In genomic region chr2:34777237-34777868, GRCm38 (mm10) we compare ENCODE assay signal across 13 mouse cellular contexts. TPM values are rescaled to one million over a fixed set of nuclear protein-coding genes. Genes with fewer than 3 reads are reported as not detected.
DNase-seq lines count a peak whose midpoint lies in the region; ATAC-seq lines count a peak whose summit lies in the region.
"Had no signal": no experiment of that assay in that cellular context is flagged by ENCODE, and none has a peak within 500 bp of the region (broad histone marks: within the 10 kb centered on the region; RNA-seq: fewer than 3 reads in every experiment).

No protein-coding gene starts in this region.

- H3K4me2 ChIP-seq in hindbrain, embryonic 14.5 days (replicated peaks) = peak overlapping the region; percentile 79
- no peak overlapping the region for H3K4me2 ChIP-seq in hindbrain, embryonic 11.5 days (replicated peaks; ENCODE audit: low read depth, low read length)
- peak overlapping the region; percentile 71 for H3K4me2 ChIP-seq in hindbrain, embryonic 15.5 days
- H3K4me2 ChIP-seq in midbrain, embryonic 15.5 days = peak overlapping the region; percentile 20

- H3K36me3 ChIP-seq in hindbrain, embryonic 14.5 days (replicated peaks; ENCODE audit: control insufficient read depth, insufficient read depth) = peaks cover 90% of the 10 kb centered on the region
- H3K36me3 ChIP-seq in hindbrain, embryonic 11.5 days (ENCODE audit: control insufficient read depth, insufficient read depth, low read length) = peaks cover 27% of the 10 kb centered on the region
- H3K36me3 ChIP-seq in hindbrain, embryonic 15.5 days = peaks cover 71% of the 10 kb centered on the region
- peaks cover 45% of the 10 kb centered on the region for H3K36me3 ChIP-seq in midbrain, embryonic 15.5 days (replicated peaks)

- H3K4me1 ChIP-seq in hindbrain, embryonic 14.5 days (replicated peaks; ENCODE audit: control insufficient read depth, insufficient read depth, low read length) = peaks cover 50% of the 10 kb centered on the region
- H3K4me1 ChIP-seq in hindbrain, embryonic 11.5 days (replicated peaks; ENCODE audit: control insufficient read depth, insufficient read depth, low read length) = peaks cover 23% of the 10 kb centered on the region
- H3K4me1 ChIP-seq in hindbrain, embryonic 15.5 days (replicated peaks) = peaks cover 59% of the 10 kb centered on the region
- H3K4me1 ChIP-seq in midbrain, embryonic 15.5 days = peaks cover 57% of the 10 kb centered on the region

- no peaks in the 10 kb centered on the region for H3K27me3 ChIP-seq in hindbrain, embryonic 14.5 days (ENCODE audit: control insufficient read depth, insufficient read depth, low read length)
- no peaks in the 10 kb centered on the region for H3K27me3 ChIP-seq in hindbrain, embryonic 11.5 days (ENCODE audit: control insufficient read depth, insufficient read depth, low read length)
- no peaks in the 10 kb centered on the region for H3K27me3 ChIP-seq in hindbrain, embryonic 15.5 days
- no peaks in the 10 kb centered on the region for H3K27me3 ChIP-seq in midbrain, embryonic 15.5 days (replicated peaks)

- no peak for DNase-seq in hindbrain, embryonic 14.5 days (ENCODE audit: low spot score)
- DNase-seq in hindbrain, embryonic 11.5 days (ENCODE audit: low spot score) = no peak
- peak; percentile 53 for DNase-seq in MN1 (ENCODE audit: low spot score)
- no peak for DNase-seq in embryo, embryonic 10.5 days (ENCODE audit: low spot score)
- no peak for DNase-seq in ovary, postnatal 10 days (ENCODE audit: low spot score)
- DNase-seq: adrenal gland, adult 2 months; cerebellum, adult 11-12 months; gastrocnemius, postnatal 25 days; lung, postnatal 36 days had no signal

- 65% methylated on average over 1 of the region's 1 CpGs for WGBS in hindbrain, embryonic 14.5 days
- 67% methylated on average over 1 of the region's 1 CpGs for WGBS in hindbrain, embryonic 11.5 days
- 69% methylated on average over 1 of the region's 1 CpGs for WGBS in hindbrain, embryonic 15.5 days
- 76% methylated on average over 1 of the region's 1 CpGs for WGBS in midbrain, embryonic 15.5 days

- H3K27ac ChIP-seq in hindbrain, embryonic 14.5 days = no peak overlapping the region
- no peak overlapping the region for H3K27ac ChIP-seq in hindbrain, embryonic 11.5 days (ENCODE audit: low read depth, low read length)
- no peak overlapping the region for H3K27ac ChIP-seq in hindbrain, embryonic 15.5 days (replicated peaks)
- no peak overlapping the region for H3K27ac ChIP-seq in midbrain, embryonic 15.5 days

- H3K9ac ChIP-seq in hindbrain, embryonic 14.5 days = no peak overlapping the region
- H3K9ac ChIP-seq in hindbrain, embryonic 11.5 days (ENCODE audit: low read depth, low read length) = no peak overlapping the region
- H3K9ac ChIP-seq in hindbrain, embryonic 15.5 days = no peak overlapping the region
- H3K9ac ChIP-seq in midbrain, embryonic 15.5 days = no peak overlapping the region

- ATAC-seq in hindbrain, embryonic 14.5 days (ENCODE audit: low FRiP score) = no peak
- ATAC-seq in hindbrain, embryonic 11.5 days (ENCODE audit: low FRiP score) = no peak
- ATAC-seq in hindbrain, embryonic 15.5 days (ENCODE audit: low FRiP score, low read depth) = no peak
- ATAC-seq in midbrain, embryonic 15.5 days (replicated peaks) = no peak
- ATAC-seq: inflammation-experienced regulatory T-cells, adult 6 months had no signal

- no peaks in the 10 kb centered on the region for H3K9me3 ChIP-seq in hindbrain, embryonic 14.5 days (ENCODE audit: control insufficient read depth, low read length)
- no peaks in the 10 kb centered on the region for H3K9me3 ChIP-seq in hindbrain, embryonic 11.5 days (ENCODE audit: control insufficient read depth, low read length)
- H3K9me3 ChIP-seq in hindbrain, embryonic 15.5 days = no peaks in the 10 kb centered on the region
- H3K9me3 ChIP-seq in midbrain, embryonic 15.5 days = no peaks in the 10 kb centered on the region

- 0 out of 2 replicates have a peak overlapping the region, but pooled peaks have one; percentile 7 for H3K4me3 ChIP-seq in hindbrain, embryonic 14.5 days (replicated peaks; ENCODE audit: low read length)
- H3K4me3 ChIP-seq in hindbrain, embryonic 11.5 days (ENCODE audit: low read depth, low read length) = no peak overlapping the region
- no peak overlapping the region for H3K4me3 ChIP-seq in hindbrain, embryonic 15.5 days
- no peak overlapping the region for H3K4me3 ChIP-seq in midbrain, embryonic 15.5 days

RNA-seq across cellular contexts. Expression of gene Hspa5, which starts 5.6 kb away (rescaled TPM):
- 423 and 537 TPM in 2 replicates for polyA plus RNA-seq in hindbrain, embryonic 14.5 days (2014; fragmentation: Nextera tagmentation; extraction: Ambion mirVana)
- polyA plus RNA-seq in hindbrain, embryonic 11.5 days (2014; fragmentation: Nextera tagmentation; extraction: Ambion mirVana) = 838 and 881 TPM in 2 replicates
- 436 and 443 TPM in 2 replicates for polyA plus RNA-seq in hindbrain, embryonic 15.5 days (2015; fragmentation: Nextera tagmentation; extraction: Ambion mirVana)
- 418 and 429 TPM in 2 replicates for polyA plus RNA-seq in midbrain, embryonic 15.5 days (2015; fragmentation: Nextera tagmentation; extraction: Ambion mirVana)

RNA-seq across cellular contexts. Expression of gene Gapvd1, which starts 22.3 kb away (rescaled TPM):
- 111 and 123 TPM in 2 replicates for polyA plus RNA-seq in hindbrain, embryonic 14.5 days (2014; fragmentation: Nextera tagmentation; extraction: Ambion mirVana)
- polyA plus RNA-seq in hindbrain, embryonic 11.5 days (2014; fragmentation: Nextera tagmentation; extraction: Ambion mirVana) = 94.0 and 108 TPM in 2 replicates
- 106 and 108 TPM in 2 replicates for polyA plus RNA-seq in hindbrain, embryonic 15.5 days (2015; fragmentation: Nextera tagmentation; extraction: Ambion mirVana)
- 112 and 123 TPM in 2 replicates for polyA plus RNA-seq in midbrain, embryonic 15.5 days (2015; fragmentation: Nextera tagmentation; extraction: Ambion mirVana)

RNA-seq across cellular contexts. Expression of gene Rabepk, which starts 22.4 kb away (rescaled TPM):
- 24.8 and 26.1 TPM in 2 replicates for polyA plus RNA-seq in hindbrain, embryonic 14.5 days (2014; fragmentation: Nextera tagmentation; extraction: Ambion mirVana)
- 33.2 and 36.0 TPM in 2 replicates for polyA plus RNA-seq in hindbrain, embryonic 11.5 days (2014; fragmentation: Nextera tagmentation; extraction: Ambion mirVana)
- 24.8 and 27.3 TPM in 2 replicates for polyA plus RNA-seq in hindbrain, embryonic 15.5 days (2015; fragmentation: Nextera tagmentation; extraction: Ambion mirVana)
- 23.2 and 24.5 TPM in 2 replicates for polyA plus RNA-seq in midbrain, embryonic 15.5 days (2015; fragmentation: Nextera tagmentation; extraction: Ambion mirVana)

RNA-seq across cellular contexts. Expression of gene Fbxw2, which starts 48.8 kb away (rescaled TPM):
- 73.8 and 83.7 TPM in 2 replicates for polyA plus RNA-seq in hindbrain, embryonic 14.5 days (2014; fragmentation: Nextera tagmentation; extraction: Ambion mirVana)
- polyA plus RNA-seq in hindbrain, embryonic 11.5 days (2014; fragmentation: Nextera tagmentation; extraction: Ambion mirVana) = 63.5 and 65.6 TPM in 2 replicates
- polyA plus RNA-seq in hindbrain, embryonic 15.5 days (2015; fragmentation: Nextera tagmentation; extraction: Ambion mirVana) = 96.8 and 97.6 TPM in 2 replicates
- polyA plus RNA-seq in midbrain, embryonic 15.5 days (2015; fragmentation: Nextera tagmentation; extraction: Ambion mirVana) = 102 and 107 TPM in 2 replicates

RNA-seq across cellular contexts. Expression of gene Gm34653, which starts 55.5 kb away (rescaled TPM):
- not detected in 2 replicates for polyA plus RNA-seq in hindbrain, embryonic 14.5 days (2014; fragmentation: Nextera tagmentation; extraction: Ambion mirVana)
- polyA plus RNA-seq in hindbrain, embryonic 11.5 days (2014; fragmentation: Nextera tagmentation; extraction: Ambion mirVana) = 0.11 TPM in 1 of 2 replicates, not detected in the other
- not detected in 2 replicates for polyA plus RNA-seq in hindbrain, embryonic 15.5 days (2015; fragmentation: Nextera tagmentation; extraction: Ambion mirVana)
- polyA plus RNA-seq in midbrain, embryonic 15.5 days (2015; fragmentation: Nextera tagmentation; extraction: Ambion mirVana) = 0.17 TPM in 1 of 2 replicates, not detected in the other
- polyA plus RNA-seq: adrenal gland, adult 2 months; inflammation-experienced regulatory T-cells, adult 6 months; small intestine, adult 2 months had no signal
